Mouse (Mus musculus) urinary bladder, postnatal 36 days (tissue): Measurements from ENCODE around the gene Ttll6.

Source experiments
- DNase-seq, 2 experiments: peaks; one replicate each; pipeline ENCODE4 v3.0.0; 2022; ENCODE audit warnings: low spot score in 2 of 2, mixed read lengths in 1 of 2

The Ttll6 gene

GRCm38 (mm10) chr11:96194961-96195640, 61.5 kb downstream of the Ttll6 start:
- no peak for DNase-seq

DNA sequence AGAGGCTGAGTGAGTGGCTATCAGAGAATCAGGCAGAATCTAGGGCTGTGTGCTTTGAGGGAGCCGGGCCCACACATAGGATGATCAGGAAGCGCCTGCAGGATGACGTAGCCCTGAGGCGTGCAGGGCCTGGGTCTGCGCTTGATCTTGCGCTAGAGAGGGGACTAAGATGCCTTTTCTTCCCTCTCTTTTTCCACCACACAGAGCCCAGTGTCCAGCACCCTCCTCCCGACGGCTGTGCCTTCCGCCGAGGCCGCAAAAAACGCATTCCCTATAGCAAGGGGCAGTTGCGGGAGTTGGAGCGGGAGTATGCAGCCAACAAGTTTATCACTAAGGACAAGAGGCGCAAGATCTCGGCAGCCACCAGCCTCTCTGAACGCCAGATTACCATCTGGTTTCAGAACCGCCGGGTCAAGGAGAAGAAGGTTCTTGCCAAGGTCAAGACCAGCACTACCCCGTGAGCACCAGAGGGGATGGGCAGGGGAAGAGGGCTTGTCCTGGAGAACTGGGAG, 62.2 kb downstream of the Ttll6 start:
- DNase-seq, result no peak

DNA sequence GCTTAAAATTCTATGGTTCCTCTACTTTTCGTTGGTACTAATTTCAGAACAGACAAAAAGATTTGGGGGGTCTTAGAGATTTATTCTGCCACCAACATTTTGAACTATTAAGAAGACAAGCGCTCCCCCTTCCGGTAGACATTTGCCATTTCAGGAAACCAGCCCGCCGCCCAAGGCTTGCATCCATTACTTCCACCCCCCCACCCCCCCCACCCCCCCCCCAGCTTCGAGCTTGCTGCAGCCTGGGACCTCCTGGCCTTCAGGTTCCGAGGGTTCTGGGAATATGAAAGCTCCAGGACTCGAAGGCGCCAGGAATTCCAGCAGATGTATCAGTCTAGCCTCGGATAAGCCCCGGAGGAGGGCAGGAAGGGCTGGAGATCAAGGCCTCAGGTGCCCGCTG, 65.1 kb downstream of the Ttll6 start:
- no peak for DNase-seq

DNA sequence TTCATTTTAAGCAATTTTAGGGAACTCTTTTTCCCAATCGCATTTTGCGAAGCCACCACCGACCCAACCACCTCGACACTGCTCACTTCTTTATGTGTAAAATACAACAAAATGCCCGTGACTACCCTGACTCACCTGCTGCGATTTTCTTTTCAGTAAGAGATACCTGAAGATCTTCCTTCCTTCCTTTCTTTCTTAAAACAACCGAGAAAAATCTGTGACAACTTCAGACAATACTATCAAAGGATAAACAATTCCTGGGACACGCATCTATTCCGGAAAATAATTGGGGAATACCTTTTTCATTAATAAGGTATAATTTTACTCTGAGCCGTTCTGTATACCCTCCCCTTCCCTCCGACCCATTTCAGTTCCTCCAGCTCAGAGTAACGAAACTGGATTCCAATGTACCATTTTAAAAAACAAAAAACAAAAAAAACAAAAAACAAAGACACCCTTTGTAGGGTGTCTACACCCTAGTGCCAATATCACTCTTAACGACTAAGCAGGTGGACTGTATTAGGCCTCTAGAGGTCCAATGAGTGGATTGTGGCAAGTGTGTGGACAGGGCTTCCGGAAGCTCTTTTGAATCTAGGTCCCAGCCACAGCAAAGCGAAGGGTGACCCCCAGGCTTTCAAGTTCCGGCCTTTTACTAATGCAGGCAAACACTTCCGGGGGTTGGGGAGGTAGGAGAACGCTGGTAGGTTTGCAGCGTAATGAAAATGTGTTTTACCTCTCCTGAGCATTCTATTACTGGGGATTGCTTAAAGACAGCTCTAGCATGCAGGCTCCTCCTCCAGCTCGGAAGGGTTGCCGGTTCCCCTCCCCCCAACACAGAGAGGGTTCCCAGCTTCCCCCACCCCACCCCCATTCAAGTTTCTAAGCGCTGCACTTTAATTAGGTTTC, 65.8 kb downstream of the Ttll6 start:
- DNase-seq, result no peak

GRCm38 (mm10) chr11:96200183-96200655, 66.6 kb downstream of the Ttll6 start:
- DNase-seq, result no peak

- no peak for DNase-seq
These were observed 68.2 kb downstream of the Ttll6 start for GRCm38 (mm10) chr11:96201741-96202140.

DNA sequence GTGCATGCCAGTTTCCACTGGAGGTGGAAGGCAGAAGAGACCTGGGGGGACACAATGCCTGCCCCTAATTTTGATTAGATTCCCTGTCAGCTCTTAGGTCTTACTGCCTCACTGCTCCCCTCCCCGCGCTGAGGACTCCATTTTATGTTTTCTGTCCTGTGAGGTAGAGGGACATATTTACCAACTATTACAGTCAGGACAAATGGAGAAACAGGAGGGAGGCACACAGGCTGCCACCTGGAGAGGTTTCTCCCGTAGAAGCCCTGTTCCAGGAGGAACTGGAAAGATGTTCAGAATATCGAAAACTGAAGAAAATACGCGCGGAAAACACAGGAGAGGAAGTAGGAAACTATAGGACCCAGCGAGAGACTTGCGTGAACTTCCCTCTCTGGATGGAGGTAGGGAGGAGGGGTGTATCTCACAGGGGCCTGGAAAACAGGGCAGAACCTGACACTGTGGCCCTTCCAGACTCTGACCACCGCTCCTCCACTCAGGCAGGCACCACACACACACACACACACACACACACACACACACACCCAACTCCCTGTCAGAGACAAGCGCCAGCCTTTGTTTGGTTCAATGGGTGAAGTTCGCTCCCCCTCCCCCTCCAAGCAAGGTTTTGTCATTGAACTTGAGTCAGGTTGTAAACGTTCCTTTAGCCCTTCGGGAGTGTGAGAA, 69.0 kb downstream of the Ttll6 start:
- peak in 1 of 2 experiments; percentile 15 for DNase-seq

GRCm38 (mm10) chr11:96203182-96203788, 69.7 kb downstream of the Ttll6 start:
- DNase-seq, result peak in 1 of 2 experiments; percentile 9

DNA sequence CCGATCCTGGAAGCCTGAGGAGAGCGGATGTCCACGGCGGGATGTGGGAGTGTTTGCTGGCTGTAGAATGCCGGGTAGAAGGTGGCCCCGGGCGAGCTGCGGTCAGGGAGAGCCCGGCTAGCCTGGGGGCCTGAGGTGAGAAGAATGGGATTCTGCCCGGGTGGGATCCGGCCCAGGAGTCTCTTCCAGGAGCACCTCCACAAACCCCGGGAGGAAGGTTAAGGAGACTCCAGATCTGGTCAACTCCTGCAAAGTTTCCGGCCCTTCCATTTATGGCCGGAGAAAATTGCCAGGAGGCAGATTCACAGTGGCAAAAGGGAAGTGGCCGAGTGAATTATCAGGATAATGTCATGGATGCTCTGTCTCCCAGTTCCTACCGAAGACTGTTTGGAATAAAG, 70.2 kb downstream of the Ttll6 start:
- no peak for DNase-seq

GRCm38 (mm10) chr11:96204351-96204750, 70.8 kb downstream of the Ttll6 start:
- DNase-seq, result no peak

DNA sequence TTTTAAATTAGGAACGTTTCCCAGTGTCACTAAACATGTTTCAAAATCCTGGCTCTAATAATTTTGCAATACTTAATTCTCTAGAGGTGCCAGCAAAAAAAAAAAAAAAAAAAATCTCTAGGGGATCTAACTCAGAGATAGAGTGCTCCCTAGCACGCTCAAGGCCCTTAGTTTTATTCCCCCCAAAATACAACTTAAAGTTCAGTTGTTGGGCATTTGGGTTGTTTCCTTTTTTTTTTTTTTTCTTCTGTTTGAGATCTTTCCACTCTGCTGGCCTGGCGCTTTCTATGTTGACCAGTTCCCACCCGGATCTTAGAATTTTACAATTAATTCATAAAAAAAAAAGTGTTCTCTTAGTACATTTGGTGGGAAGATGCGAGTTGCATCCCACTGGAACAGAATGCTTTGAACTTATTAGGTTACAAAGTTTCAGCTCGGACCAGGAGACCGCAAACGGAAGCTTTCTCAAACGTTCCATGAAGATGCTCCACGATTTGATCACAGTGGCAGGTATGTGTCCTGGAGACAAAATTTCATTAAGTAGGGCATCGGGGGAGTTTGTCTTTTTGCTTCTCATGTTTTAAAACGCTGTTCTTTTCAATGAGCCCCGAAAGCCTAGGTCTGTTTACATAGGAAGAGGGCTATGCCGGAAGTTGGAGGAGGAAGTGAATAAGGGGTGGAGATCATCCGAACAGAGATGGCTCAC, 72.0 kb downstream of the Ttll6 start:
- no peak for DNase-seq
